Mouse (Mus musculus) lung, embryonic 16.5 days (tissue): Measurements from ENCODE around the gene Ranbp3l. TPM values are rescaled to one million over a fixed set of nuclear protein-coding genes. Genes with fewer than 3 reads are reported as not detected.

ENCODE experiments used
- polyA plus RNA-seq: library from polyadenylated mRNA; unstranded; fragments of >200 nt; fragmentation: Nextera tagmentation; extraction: Ambion mirVana; gene quantifications from 2 replicates; pipeline ENCODE4 v1.2.1, GENCODE M21; 2015

The Ranbp3l gene
- polyA plus RNA-seq, 1 experiment from 2014 or later: 0.15 TPM

Other genes starting within 250 kb of the Ranbp3l start
- 27.4 and 31.8 TPM in 2 replicates for gene Nadk2, start 103.3 kb downstream of the Ranbp3l start, polyA plus RNA-seq
- gene Lmbrd2, start 172.6 kb downstream of the Ranbp3l start, polyA plus RNA-seq: 2.8 and 3.2 TPM in 2 replicates
- gene Skp2, start 187.5 kb downstream of the Ranbp3l start, polyA plus RNA-seq: 60.2 and 67.4 TPM in 2 replicates